Mouse (Mus musculus) myocyte (in vitro differentiated cells): ENCODE results near the gene Resp18.

Experiments used
- E2F4 ChIP-seq: IDR thresholded peaks from one replicate; pipeline ENCODE4 v1.6.1; 2011; ENCODE audit warnings: mild to moderate bottlenecking, control low read depth, moderate library complexity; ENCODE audit not compliant: insufficient read depth
- POLR2A ChIP-seq: IDR thresholded peaks from one replicate; pipeline ENCODE4 v1.6.1; 2011; ENCODE audit warnings: low read depth, mild to moderate bottlenecking, control low read depth, moderate library complexity; ENCODE audit not compliant: insufficient read length
- POLR2AphosphoS2 ChIP-seq: IDR thresholded peaks from one replicate; pipeline ENCODE4 v1.6.1; 2011; ENCODE audit warnings: low read depth, control low read depth; ENCODE audit not compliant: insufficient read length
- TCF12 ChIP-seq: IDR thresholded peaks from one replicate; pipeline ENCODE4 v1.6.1; 2011; ENCODE audit warnings: mild to moderate bottlenecking, control low read depth; ENCODE audit not compliant: poor library complexity, insufficient read depth, severe bottlenecking
- TCF3 ChIP-seq: IDR thresholded peaks from one replicate; pipeline ENCODE4 v1.6.1; 2011; ENCODE audit warnings: low read depth, control low read depth; ENCODE audit not compliant: insufficient read length
- USF1 ChIP-seq: IDR thresholded peaks from one replicate; pipeline ENCODE4 v1.6.1; 2011; ENCODE audit warnings: low read depth, mild to moderate bottlenecking, control low read depth, moderate library complexity

GRCm38 (mm10) chr1:75222926-75223325 is 55.3 kb downstream of the Resp18 start:
- TF ChIP-seq TCF12 (no peak), POLR2A (no peak), POLR2AphosphoS2 (no peak), TCF3 (no peak), E2F4 (no peak), USF1 (no peak)
